Mouse (Mus musculus) heart, postnatal 25 days (tissue): ENCODE results near the gene Telo2. TPM values are rescaled to one million over a fixed set of nuclear protein-coding genes. Genes with fewer than 3 reads are reported as not detected.
"Not testable (repeated sequence)": the region's sequence is repeated elsewhere in the genome, so short reads cannot be mapped to it uniquely, and the experiment has no call there.

Source experiments
- DNase-seq: peaks from one replicate; pipeline ENCODE4 v3.0.0; 2022; ENCODE audit warnings: low spot score
- intact Hi-C: fragments of 180-260 bp; cut with DNase I; formaldehyde crosslinking; loops from one replicate; pipeline ENCODE4 v1.15.1; 2025
- total RNA-seq, 2 experiments: library from RNA; stranded (reverse); gene quantifications; 2 replicates each; pipeline ENCODE4 v1.2.3; 2021

Gene Telo2
- total RNA-seq, result 10 to 100 TPM; 10.8 to 12.2 TPM

DNA sequence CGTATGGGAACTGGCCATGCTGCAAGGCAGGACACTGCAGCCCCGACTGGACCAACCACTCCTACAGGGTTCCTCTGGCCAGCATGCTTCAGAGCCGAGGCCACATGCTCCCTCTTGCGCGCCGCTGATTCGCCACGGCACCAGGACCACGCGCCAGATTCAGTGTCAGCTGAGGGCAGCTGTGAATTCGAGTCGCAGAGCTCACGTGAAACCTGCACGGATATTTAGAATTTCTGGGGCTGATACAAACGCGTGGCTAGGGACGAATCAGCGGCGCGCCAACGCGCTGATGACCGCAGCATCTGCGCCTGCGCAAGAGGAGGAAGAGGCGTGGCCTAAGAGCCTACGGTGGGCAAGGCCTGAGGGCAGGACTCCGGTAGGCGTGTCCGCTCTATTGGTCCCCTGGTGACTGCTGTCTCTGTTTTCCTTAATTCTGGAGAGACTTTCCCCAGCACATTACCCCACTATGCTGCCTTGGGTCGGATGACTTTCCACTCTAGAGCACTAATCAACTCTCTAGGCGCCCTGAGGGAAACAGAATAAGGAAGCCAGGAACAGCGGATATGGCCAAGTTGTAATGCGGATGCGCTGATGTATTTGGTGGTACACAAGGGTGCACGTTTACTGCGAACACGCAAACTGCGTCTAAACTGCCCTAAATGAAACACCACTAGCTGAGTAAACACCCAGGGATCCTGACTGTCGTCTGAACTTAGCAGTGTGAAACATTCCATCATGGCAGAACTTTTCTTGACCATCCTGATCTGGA, at the start of gene Telo2:
Gene Telo2 (minus strand): TSS at position 304 of the 769 bp plus-strand sequence.
- DNase-seq, result peak; percentile 85
- intact Hi-C loops, result loop anchor here (1.0 to 2.0 kb wide), 2 partner anchors 15 to 68 kb away; partner anchors contain the start of gene BC003965

DNA sequence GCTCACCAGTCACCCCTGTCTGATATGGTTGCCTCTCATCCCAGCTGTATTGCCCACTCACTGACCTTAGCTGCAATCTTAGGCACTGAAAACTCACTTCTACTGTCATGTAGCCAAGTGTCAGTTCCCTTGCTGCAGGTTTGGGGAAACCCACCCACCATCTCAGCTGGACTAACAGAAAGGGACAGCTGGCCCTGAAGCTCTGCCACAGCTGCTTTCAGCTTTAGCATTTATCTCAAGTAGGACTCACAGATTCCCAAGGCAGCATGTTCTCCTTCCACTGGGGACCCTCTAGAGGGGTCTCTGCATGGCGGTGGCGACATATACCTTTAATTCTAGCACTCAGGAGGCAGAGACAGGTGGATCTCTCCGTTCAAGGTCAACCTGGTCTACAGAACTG, 49.0 kb upstream of the Telo2 start:
- no peak for DNase-seq
- intact Hi-C loops, result no loop called here

DNA sequence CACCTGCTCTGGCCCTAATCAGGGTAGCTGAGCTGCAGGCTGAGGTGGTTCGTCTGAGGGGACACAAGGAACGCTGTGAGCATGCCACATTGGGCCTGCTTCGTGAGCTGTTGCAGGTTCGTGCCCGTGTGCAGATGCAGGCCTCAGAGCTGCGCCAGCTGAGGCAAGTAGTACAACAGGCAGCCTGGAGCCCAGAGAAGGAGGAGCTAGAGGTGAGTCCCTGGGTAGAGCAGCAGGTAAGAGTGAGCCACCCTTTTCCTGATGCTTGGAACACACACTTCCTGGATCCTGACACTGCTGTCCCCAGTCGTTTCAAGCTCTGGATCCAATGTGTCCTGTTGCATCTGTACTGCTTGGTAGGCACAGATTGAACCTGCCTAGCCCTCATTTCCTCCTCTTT, 47.6 kb upstream of the Telo2 start:
- DNase-seq, result no peak
- intact Hi-C loops, result no loop called here

DNA sequence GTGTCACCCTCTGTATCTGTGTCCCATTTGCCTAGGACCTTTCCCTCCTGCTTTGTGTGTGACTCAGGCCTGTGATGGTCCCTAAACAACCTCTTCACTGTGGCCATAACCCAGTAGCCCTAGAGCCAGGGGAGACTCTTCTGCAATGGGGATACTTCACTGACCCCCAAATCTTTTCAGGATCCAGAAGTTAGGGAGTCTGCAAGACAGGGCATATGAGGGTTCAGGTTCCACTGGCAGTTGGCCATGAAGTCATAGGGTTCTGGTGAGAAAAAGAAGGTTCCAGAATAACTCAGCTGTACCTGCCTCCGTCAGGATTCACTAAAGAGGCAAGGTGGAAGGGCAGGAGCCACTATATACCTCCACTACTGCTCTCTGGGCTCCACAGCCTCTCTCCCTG, 46.4 kb upstream of the Telo2 start, which contains the start of gene Ccdc154:
Gene Ccdc154 (plus strand): TSS at position 301 of the 400 bp plus-strand sequence.
- no peak for DNase-seq
- intact Hi-C loops, result no loop called here

DNA sequence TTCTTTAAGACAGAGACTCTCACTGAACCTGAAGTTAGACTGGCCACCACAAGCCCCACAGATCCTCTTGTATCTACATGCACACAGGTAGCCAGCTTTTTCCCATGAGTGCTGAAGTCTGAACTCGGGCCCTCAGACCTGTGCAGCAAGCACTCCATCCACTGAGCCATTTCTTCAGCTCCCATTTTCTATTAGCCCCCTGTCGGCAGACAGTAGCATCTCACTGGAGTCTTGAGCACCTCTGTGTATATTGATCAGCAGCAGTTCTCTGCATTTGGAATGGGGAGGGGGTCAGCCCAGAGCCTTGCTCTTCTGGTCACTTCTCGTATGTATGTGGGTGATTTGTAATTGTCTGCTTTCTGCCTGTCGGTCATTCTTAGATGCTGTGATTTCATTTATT, 24.2 kb upstream of the Telo2 start:
- intact Hi-C loops, result loop anchor here (5.0 kb wide), 1 partner anchor 42 kb away; the partner anchor contains the start of gene BC003965
- DNase-seq, result no peak

DNA sequence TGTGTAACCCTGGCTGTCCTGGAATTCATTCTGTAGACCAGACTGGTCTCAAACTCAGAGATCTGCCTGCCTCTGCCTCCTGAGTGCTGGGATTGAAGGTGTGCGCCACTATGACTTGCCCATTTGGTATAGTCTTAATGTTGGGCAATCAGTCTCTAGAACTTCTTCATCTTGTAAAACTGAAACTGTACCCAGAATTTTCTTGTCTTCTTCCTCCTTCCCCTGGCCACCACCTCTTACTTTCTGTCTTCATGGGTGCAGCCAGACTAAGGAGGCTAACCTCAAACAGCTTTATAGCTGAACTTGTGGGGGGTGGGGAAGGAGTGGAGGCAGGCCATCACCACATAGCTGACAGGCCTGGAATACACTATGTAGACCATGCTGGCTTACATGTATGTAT, 23.0 kb upstream of the Telo2 start:
- DNase-seq, result no peak
- intact Hi-C loops, result loop anchor here (5.0 kb wide), 1 partner anchor 43 kb away; the partner anchor contains the start of gene BC003965

DNA sequence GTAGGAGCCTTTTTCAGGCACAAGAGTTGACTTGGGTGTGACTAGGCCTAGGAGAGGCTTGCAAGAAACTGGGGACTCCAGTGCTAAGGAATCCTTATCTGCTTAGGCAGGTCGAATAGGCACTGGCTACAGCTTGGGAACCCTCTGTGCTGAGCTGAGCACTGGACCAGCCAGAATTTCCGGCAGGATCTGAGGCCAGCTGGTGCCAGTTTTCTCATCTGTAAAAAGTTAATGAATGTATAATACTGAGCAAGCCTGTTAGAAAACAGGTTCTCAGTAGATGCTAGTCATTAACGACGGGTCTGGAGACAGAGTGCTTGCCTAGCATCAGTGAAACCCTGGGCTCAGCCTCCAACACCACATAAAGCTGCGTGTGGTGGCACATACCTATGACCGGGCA, 19.9 kb upstream of the Telo2 start:
- intact Hi-C loops, result loop anchor here (5.0 kb wide), 1 partner anchor 47 kb away; the partner anchor contains the start of gene BC003965
- no peak for DNase-seq

DNA sequence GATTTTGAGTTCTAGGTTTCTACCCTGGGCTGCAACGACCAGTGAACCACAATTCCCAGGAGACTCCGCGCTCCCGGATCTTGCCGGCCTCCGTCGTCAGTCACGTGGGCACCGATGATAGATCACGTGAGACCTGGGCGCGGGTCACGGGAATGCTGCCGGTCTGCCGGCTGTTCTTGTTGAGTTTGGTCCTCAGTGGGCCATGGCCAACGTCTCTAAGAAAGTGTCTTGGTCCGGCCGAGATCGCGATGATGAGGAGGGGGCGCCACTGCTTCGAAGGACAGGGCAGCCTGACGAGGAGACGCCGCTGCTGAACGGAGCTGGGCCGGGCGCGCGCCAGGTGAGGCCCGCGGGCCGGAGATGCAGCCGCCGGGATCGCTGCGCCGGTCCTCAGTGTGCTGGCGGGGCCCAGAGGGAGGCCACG, 17.5 kb upstream of the Telo2 start, which contains the start of gene Clcn7:
Gene Clcn7 (plus strand): TSS at position 117 of the 424 bp plus-strand sequence.
- intact Hi-C loops, result loop anchor here (5.0 kb wide), 1 partner anchor 139 kb away; the partner anchor contains the start of gene Ube2i
- peak; percentile 88 for DNase-seq

DNA sequence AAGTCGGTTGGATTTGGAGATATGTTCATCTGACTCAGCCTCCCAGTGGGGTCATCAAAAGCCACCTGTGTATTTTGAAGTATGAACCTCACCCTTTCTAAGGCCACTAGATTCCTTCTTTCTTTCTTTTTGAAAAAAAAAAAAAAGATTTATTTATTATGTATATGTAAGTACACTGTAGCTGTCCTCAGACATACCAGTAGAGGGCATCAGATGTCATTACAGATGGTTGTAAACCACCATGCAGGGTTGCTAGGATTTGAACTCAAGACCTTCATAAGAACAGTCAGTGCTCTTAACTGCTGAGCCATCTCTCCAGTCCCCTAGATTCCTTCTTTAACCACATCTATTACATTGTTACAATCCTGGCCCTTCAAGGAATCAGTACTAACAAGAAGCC, 14.3 kb upstream of the Telo2 start:
- no peak for DNase-seq
- intact Hi-C loops, result loop anchor here (2.0 to 5.0 kb wide), 2 partner anchors 13 to 142 kb away; partner anchors contain the start of gene Ube2i

DNA sequence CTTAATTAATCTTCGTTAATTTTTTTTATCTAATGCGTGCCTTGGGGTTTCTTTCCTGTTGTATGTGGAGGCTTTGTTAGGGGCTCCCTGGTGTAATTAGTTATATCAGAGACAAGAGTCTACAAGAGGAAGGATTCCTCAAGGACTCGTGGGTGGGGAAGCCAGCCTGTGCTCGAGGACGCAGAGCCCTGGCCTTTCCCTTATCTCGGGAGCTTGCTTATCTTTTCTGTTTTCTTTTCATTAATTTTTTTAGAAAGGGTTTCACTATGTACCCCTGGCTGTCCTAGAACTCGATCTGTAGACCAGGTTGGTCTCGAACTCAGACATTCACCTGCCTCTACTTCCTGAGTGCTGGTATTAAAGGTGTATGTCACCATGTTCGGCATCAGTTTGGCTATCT, 11.9 kb upstream of the Telo2 start:
- intact Hi-C loops, result loop anchor here (10.0 kb wide), 1 partner anchor 383 kb away; no protein-coding TSS in a partner anchor
- no peak for DNase-seq

DNA sequence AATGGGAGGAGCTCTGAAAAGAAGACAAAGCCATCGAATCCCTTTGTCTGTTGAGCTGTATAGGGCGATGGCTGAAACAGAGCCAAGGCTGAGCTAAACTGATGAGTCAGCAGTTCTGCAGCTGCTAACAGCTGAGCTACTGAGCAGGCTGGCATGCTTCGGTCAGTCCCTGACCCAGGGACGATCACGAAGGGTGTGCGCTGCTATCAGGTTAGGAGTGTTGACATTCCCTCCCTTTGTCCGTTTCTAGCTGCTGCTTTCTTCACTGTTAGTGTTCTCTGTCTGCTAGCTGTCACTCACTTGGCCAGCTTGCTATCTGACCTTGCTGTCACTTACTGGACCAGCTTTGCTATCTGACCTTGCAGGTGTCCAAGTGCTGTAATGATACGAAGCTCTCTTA, 11.3 kb upstream of the Telo2 start:
- DNase-seq, result no peak
- intact Hi-C loops, result loop anchor here (10.0 kb wide), 1 partner anchor 382 kb away; no protein-coding TSS in a partner anchor

DNA sequence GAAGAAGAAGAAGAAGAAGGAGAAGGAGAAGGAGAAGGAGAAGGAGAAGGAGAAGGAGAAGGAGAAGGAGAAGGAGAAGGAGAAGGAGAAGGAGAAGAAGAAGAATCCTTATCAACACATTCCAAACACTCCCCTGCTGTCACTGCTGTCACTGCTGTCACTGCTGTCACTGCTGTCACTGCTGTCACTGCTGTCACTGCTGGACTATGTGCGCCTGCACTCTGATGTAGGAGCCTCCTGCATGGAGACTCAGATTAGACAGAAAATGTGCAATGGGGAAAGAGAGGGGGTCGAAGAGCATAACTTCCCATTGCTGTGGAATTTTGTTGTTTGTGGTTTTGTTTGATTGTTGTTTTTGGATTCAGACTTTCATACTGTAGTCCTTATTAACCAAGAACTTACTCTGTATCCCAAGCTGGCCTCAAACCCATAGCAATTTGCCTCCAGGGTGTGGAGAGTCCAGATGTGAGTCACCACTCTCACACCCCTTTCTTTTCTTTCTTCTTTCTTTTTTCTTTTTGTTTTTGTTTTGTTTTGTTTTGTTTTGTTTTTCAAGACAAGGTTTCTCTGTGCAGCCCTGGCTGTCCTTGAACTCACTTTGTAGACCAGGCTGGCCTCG, 9.8 kb upstream of the Telo2 start:
- intact Hi-C loops, result loop anchor here (10.0 kb wide), 1 partner anchor 381 kb away; no protein-coding TSS in a partner anchor
- not testable (repeated sequence) for DNase-seq

DNA sequence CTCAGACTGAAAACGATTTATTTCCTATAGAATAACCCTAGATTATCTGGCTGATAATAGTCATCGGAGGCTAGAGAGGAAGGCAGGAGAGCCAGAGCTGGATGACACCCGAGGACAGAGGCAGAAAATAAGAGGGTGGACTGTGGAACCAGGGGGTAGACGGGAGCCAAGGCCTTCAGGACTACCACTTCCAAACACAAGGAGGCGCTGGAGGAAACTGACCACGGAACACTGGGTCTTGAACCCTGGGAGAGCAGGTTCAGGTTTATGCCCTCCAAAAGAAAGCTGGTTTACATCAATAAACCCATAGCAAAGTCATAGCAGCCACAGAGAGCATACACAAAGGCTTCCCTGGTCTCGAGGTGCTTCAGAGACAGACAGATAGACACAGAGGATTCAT, 8.2 kb upstream of the Telo2 start:
- DNase-seq, result no peak
- intact Hi-C loops, result loop anchor here (10.0 kb wide), 1 partner anchor 379 kb away; no protein-coding TSS in a partner anchor

DNA sequence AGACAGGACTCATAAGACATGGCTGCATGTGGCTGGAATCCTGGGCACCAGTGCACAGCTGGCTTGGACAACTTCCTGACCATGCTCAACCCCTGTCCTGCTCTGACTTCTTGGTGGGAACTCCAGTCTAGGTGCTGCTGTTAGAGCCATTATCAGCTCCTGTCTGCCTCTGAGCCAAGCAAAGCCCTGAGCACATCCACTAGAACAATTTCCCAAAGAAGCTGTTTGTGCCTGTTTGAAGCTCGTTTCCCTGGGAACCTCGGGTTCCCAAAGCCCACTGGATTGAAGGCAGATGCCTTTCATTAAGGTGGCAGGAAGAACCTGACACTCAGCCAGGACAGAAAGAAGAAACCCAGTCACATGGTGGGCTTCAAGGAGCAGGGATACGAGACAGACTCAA, 4.6 kb upstream of the Telo2 start, which contains the start of gene Ptx4:
Gene Ptx4 (plus strand): TSS at position 355 of the 400 bp plus-strand sequence.
- intact Hi-C loops, result loop anchor here (10.0 kb wide), 1 partner anchor 376 kb away; no protein-coding TSS in a partner anchor
- no peak for DNase-seq

DNA sequence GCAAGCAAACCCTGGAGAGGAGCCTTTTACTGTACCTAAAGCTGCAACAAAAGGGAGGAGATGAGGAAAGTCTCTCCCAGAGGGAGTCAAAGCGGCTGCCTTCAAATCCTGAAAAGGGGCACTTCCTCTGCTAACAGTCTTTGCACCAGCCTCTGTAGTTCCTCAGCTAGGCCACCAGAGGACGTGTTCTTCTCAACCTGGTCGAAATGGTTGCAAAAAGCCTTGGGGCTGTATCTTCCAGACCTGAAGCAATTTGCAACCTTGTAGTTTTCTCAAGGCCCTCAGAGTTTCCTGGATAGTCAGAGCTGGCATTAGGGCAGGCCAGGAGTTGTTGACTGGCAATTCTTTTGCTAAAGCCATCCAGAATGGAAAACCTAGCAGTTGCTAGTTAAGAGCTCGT, 1.5 kb upstream of the Telo2 start:
- intact Hi-C loops, result loop anchor here (2.0 kb wide), 1 partner anchor 14 kb away; no protein-coding TSS in a partner anchor
- DNase-seq, result no peak

DNA sequence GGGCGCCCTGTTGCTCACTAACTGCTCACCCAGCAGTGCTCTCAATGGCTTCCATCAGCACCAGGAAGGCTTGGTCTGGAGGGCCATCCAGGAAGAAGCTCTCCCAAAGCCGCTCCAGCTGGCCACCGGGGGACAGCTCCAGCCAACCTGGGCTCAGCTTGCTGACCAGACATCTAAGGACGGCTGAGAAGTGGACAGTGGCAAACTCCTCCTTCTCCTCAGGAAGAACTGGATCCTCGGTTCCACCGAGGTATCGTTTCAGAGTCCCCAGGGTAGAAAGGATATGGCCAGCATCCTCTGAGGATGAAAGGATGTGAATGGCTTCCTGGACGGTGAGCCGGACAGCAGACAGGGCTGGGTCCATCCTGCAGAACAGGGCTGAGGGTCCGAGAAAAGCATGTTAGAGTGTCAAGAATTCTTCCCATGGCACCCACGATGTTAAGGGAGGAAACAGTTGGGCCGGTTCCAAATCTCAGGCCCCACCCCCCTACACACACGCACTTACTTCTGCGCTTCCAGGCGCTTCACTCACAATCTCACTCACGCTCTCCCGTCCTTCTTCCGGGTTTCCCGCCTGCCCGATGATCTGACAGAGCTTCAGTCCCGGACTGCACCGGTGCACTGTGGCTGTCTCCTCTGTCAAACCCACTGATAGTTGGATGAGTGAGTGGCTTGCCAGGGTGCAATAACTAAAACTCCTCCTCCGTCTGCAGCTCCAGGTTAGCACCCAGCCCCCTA, 690 bp downstream of the Telo2 start:
- DNase-seq, result no peak
- intact Hi-C loops, result no loop called here

DNA sequence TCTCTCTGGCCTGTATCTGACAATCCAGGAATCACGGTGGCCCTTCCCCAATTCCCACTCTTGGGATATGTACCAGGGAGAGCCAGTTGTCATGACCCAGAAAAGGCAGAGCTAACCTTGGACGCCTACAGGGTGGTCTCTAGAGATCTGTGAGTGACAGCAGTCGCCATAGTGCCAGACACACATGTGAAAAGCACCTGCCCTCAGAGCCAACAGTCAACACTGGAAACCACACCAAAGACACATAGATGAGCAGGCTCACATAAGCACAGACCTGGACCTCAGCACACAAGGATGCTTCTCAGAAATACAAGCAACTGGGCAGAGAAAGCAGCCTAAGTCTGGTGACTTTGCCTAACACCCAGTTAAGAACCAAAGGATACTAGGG, 3.4 kb downstream of the Telo2 start:
- DNase-seq, result no peak
- intact Hi-C loops, result no loop called here

DNA sequence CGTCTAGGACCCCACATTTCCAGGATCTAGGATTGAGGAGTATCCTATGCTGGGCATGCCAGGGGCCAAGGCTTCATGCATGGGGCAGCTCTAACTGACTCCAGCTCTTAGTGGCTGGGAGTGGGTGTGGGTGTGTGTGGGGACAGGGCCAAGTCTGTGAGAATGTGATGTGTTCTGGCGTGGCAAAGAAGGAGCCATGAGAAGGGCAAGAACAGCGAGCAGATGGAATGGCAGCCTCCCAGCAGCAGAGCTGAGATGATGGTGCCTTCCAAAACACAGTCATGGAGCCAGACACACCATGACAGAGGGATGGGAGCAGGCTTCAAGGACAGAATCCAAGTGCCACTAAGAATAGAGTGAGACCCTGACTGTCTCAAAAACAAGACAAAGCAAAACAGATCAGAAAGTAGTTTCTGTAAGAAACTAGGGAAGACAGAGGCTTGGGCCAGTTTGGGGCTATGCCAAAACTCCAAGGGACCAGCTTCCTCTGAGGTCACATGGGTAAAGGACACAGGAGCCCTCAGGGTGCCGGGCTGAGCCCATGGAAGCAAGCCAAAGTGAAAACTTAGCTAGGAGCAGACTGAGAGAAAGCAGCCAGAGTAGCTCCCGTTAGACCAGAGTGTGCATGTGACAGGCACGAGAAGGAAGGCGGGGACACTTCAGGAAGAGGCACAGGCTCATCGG, 3.9 kb downstream of the Telo2 start:
- no peak for DNase-seq
- intact Hi-C loops, result no loop called here

DNA sequence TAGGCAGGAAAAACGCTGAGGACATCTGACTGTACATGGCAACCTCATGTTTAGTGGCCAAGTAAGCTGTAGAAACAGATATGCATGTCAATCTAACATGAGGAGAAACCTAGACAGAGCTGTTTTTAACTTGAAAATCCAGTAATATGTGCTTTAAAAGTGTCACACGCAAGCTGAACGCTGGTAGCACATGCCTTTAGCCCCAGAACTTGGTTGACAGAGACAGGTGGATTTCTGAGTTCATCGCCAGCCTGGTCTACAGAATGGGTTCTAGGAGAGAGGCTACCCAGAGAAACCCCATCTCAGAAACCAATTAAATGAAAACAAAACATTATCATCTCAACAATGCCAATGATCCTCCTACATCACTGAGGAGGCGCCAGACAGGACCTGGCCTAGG, 4.5 kb downstream of the Telo2 start:
- intact Hi-C loops, result no loop called here
- no peak for DNase-seq
